Mouse (Mus musculus) kidney, embryonic 15.5 days (tissue): ENCODE measurements around the gene Gdap2. TPM values are rescaled to one million over a fixed set of nuclear protein-coding genes. Genes with fewer than 3 reads are reported as not detected.

Experiments used
- ATAC-seq: fragments of 200-750 bp; cut with Nextera tagmentation; replicated peaks from 2 replicates; pipeline ENCODE4 v1.8.0; 2017; ENCODE audit warnings: moderate TSS enrichment; ENCODE audit not compliant: low FRiP score
- H3K27ac ChIP-seq: fragments of 300-500 bp; sonication (generic); 2 replicates; pipeline ENCODE4 v1.5.1; 2015; ENCODE audit warnings: mild to moderate bottlenecking, inconsistent platforms
- H3K27me3 ChIP-seq: fragments of 300-500 bp; sonication (generic); 2 replicates; pipeline ENCODE4 v1.6.1; 2015; ENCODE audit warnings: inconsistent platforms
- H3K36me3 ChIP-seq: fragments of 300-500 bp; sonication (generic); 2 replicates; pipeline ENCODE4 v1.6.1; 2015; ENCODE audit warnings: inconsistent platforms
- H3K4me1 ChIP-seq: fragments of 300-500 bp; sonication (generic); 2 replicates; pipeline ENCODE4 v1.6.1; 2015; ENCODE audit warnings: inconsistent platforms
- H3K4me2 ChIP-seq: fragments of 300-500 bp; sonication (generic); 2 replicates; pipeline ENCODE4 v1.6.1; 2015; ENCODE audit warnings: moderate library complexity, mild to moderate bottlenecking, inconsistent platforms
- H3K4me3 ChIP-seq: fragments of 300-500 bp; sonication (generic); replicated peaks from 2 replicates; pipeline ENCODE4 v1.5.1; 2015; ENCODE audit warnings: mild to moderate bottlenecking, inconsistent platforms
- H3K9ac ChIP-seq: fragments of 300-500 bp; sonication (generic); 2 replicates; pipeline ENCODE4 v1.6.1; 2015; ENCODE audit warnings: mild to moderate bottlenecking, inconsistent platforms
- H3K9me3 ChIP-seq: fragments of 300-500 bp; sonication (generic); replicated peaks from 2 replicates; pipeline ENCODE4 v1.6.1; 2016; ENCODE audit warnings: inconsistent platforms
- WGBS: fragments of 180-500 bp; shearing (Covaris S2); methylation state at CpG from one replicate; pipeline ENCODE4 v1.1.7; 2015; ENCODE audit warnings: mixed read lengths; 5-methylcytosine and 5-hydroxymethylcytosine counted together
- polyA plus RNA-seq: library from polyadenylated mRNA; unstranded; fragments of >200 nt; fragmentation: Nextera tagmentation; extraction: Ambion mirVana; gene quantifications from 2 replicates; pipeline ENCODE4 v1.2.1, GENCODE M21; 2015

Gdap2 gene
- polyA plus RNA-seq, 1 experiment from 2014 or later, result 24.9 TPM

GRCm38 (mm10) chr3:100194210-100194609, 32.0 kb downstream of the Gdap2 start:
- H3K27ac ChIP-seq, result no peak overlapping the region
- 0 out of 2 replicates have a peak, but pooled peaks have one; percentile 40 for ATAC-seq
- no peaks in the 10 kb centered on the region for H3K27me3 ChIP-seq
- no peak overlapping the region for H3K9ac ChIP-seq
- 18% methylated on average over 5 of the region's 5 CpGs for WGBS
- H3K4me1 ChIP-seq, result peaks cover 6% of the 10 kb centered on the region; the same call in 1 of the 2 replicates
- peaks cover 52% of the 10 kb centered on the region for H3K36me3 ChIP-seq
- H3K4me3 ChIP-seq, result no peak overlapping the region
- H3K9me3 ChIP-seq, result no peaks in the 10 kb centered on the region
- H3K4me2 ChIP-seq, result no peak overlapping the region

GRCm38 (mm10) chr3:100201554-100201953, 39.4 kb downstream of the Gdap2 start:
- Histone ChIP-seq H3K4me2 (no peak overlapping the region), H3K4me1 (no peaks in the 10 kb centered on the region), H3K4me3 (no peak overlapping the region), H3K9me3 (no peaks in the 10 kb centered on the region), H3K27me3 (no peaks in the 10 kb centered on the region), H3K36me3 (peaks cover 76% of the 10 kb centered on the region), H3K9ac (no peak overlapping the region), H3K27ac (no peak overlapping the region)
- no peak for ATAC-seq
- WGBS, result 90% methylated on average over 7 of the region's 7 CpGs

- no peak for ATAC-seq
- H3K4me3 ChIP-seq, result no peak overlapping the region
- H3K27me3 ChIP-seq, result no peaks in the 10 kb centered on the region
- no peak overlapping the region for H3K27ac ChIP-seq
- H3K4me2 ChIP-seq, result no peak overlapping the region
- no peak overlapping the region for H3K9ac ChIP-seq
- WGBS, result 53% methylated on average over 1 of the region's 1 CpGs
- H3K36me3 ChIP-seq, result peaks cover 49% of the 10 kb centered on the region
- no peaks in the 10 kb centered on the region for H3K9me3 ChIP-seq
- no peaks in the 10 kb centered on the region for H3K4me1 ChIP-seq
Measured at GRCm38 (mm10) chr3:100206973-100207372, 44.8 kb downstream of the Gdap2 start.

- no peak for ATAC-seq
- WGBS, result 93% methylated on average over 5 of the region's 5 CpGs
- H3K4me2 ChIP-seq, result no peak overlapping the region
Measured at GRCm38 (mm10) chr3:100215469-100215868, 53.3 kb downstream of the Gdap2 start.

GRCm38 (mm10) chr3:100225326-100225959, 63.3 kb downstream of the Gdap2 start:
- H3K4me1 ChIP-seq, result no peaks in the 10 kb centered on the region
- no peak overlapping the region for H3K4me3 ChIP-seq
- H3K27me3 ChIP-seq, result no peaks in the 10 kb centered on the region
- WGBS, result 84% methylated on average over 12 of the region's 12 CpGs
- ATAC-seq, result no peak
- no peaks in the 10 kb centered on the region for H3K36me3 ChIP-seq
- no peak overlapping the region for H3K4me2 ChIP-seq
- no peak overlapping the region for H3K27ac ChIP-seq
- H3K9me3 ChIP-seq, result no peaks in the 10 kb centered on the region
- no peak overlapping the region for H3K9ac ChIP-seq

More at GRCm38 (mm10) chr3:100215469-100215868, 53.3 kb downstream of the Gdap2 start:
- Histone ChIP-seq H3K27me3 (no peaks in the 10 kb centered on the region), H3K4me3 (no peak overlapping the region), H3K27ac (no peak overlapping the region), H3K4me1 (no peaks in the 10 kb centered on the region), H3K9ac (no peak overlapping the region), H3K36me3 (no peaks in the 10 kb centered on the region), H3K9me3 (no peaks in the 10 kb centered on the region)

GRCm38 (mm10) chr3:100227509-100227908, 65.3 kb downstream of the Gdap2 start:
- Histone ChIP-seq H3K4me1 (no peaks in the 10 kb centered on the region), H3K9me3 (no peaks in the 10 kb centered on the region), H3K27ac (no peak overlapping the region), H3K4me2 (no peak overlapping the region), H3K36me3 (no peaks in the 10 kb centered on the region), H3K27me3 (no peaks in the 10 kb centered on the region), H3K4me3 (no peak overlapping the region), H3K9ac (no peak overlapping the region)
- no peak for ATAC-seq
- WGBS, result 55% methylated on average over 1 of the region's 1 CpGs

GRCm38 (mm10) chr3:100228981-100229380, 66.8 kb downstream of the Gdap2 start:
- no peak for ATAC-seq
- no peaks in the 10 kb centered on the region for H3K27me3 ChIP-seq
- no peak overlapping the region for H3K4me2 ChIP-seq
- H3K9ac ChIP-seq, result no peak overlapping the region
- H3K9me3 ChIP-seq, result no peaks in the 10 kb centered on the region
- no peaks in the 10 kb centered on the region for H3K36me3 ChIP-seq
- no peak overlapping the region for H3K4me3 ChIP-seq
- WGBS, result 81% methylated on average over 3 of the region's 3 CpGs
- H3K4me1 ChIP-seq, result no peaks in the 10 kb centered on the region
- no peak overlapping the region for H3K27ac ChIP-seq

- no peak for ATAC-seq
- Histone ChIP-seq H3K36me3 (no peaks in the 10 kb centered on the region), H3K9ac (no peak overlapping the region), H3K4me1 (no peaks in the 10 kb centered on the region), H3K27ac (no peak overlapping the region), H3K27me3 (no peaks in the 10 kb centered on the region), H3K9me3 (no peaks in the 10 kb centered on the region), H3K4me3 (no peak overlapping the region), H3K4me2 (no peak overlapping the region)
Measured at GRCm38 (mm10) chr3:100236725-100237436, 74.7 kb downstream of the Gdap2 start.

GRCm38 (mm10) chr3:100242230-100242629, 80.0 kb downstream of the Gdap2 start:
- Histone ChIP-seq H3K9me3 (no peaks in the 10 kb centered on the region), H3K4me1 (no peaks in the 10 kb centered on the region), H3K4me3 (no peak overlapping the region), H3K27ac (no peak overlapping the region), H3K27me3 (no peaks in the 10 kb centered on the region), H3K9ac (no peak overlapping the region), H3K36me3 (no peaks in the 10 kb centered on the region), H3K4me2 (no peak overlapping the region)
- ATAC-seq, result no peak
- 75% methylated on average over 4 of the region's 4 CpGs for WGBS

GRCm38 (mm10) chr3:100246286-100246825, 84.2 kb downstream of the Gdap2 start:
- no peak overlapping the region for H3K4me3 ChIP-seq
- no peak overlapping the region for H3K27ac ChIP-seq
- WGBS, result 42% methylated on average over 4 of the region's 4 CpGs
- H3K27me3 ChIP-seq, result no peaks in the 10 kb centered on the region
- H3K4me1 ChIP-seq, result no peaks in the 10 kb centered on the region
- no peak for ATAC-seq
- H3K36me3 ChIP-seq, result no peaks in the 10 kb centered on the region
- H3K9ac ChIP-seq, result no peak overlapping the region
- no peaks in the 10 kb centered on the region for H3K9me3 ChIP-seq
- no peak overlapping the region for H3K4me2 ChIP-seq
